Mouse (Mus musculus) adrenal gland, adult 8-10 months (tissue): ENCODE data around the gene Cfap57. TPM values are rescaled to one million over a fixed set of nuclear protein-coding genes. Genes with fewer than 3 reads are reported as not detected.

Source experiments
- DNase-seq: peaks from one replicate; pipeline ENCODE4 v3.0.0; 2022
- total RNA-seq, 4 experiments: library from RNA; stranded (reverse); gene quantifications; 2 replicates each; pipeline ENCODE4 v1.2.4; 2022

Gene Cfap57
- under 1 TPM in 2 of 4 experiments, not detected in 2; 0.06 to 0.22 TPM for total RNA-seq

GRCm38 (mm10) chr4:118620279-118620966 is at the start of gene Cfap57, which contains the start of gene Ebna1bp2:
Gene Cfap57, minus strand, starts transcription at chr4:118620777.
Gene Ebna1bp2, plus strand, starts transcription at chr4:118620799.
- peak; percentile 90 for DNase-seq

GRCm38 (mm10) chr4:118658652-118659051 is 38.1 kb upstream of the Cfap57 start, which contains the start of gene Olfr62:
Gene Olfr62, plus strand, starts transcription at chr4:118658952.
- no peak for DNase-seq

GRCm38 (mm10) chr4:118645234-118645633 is 24.7 kb upstream of the Cfap57 start:
- no peak for DNase-seq

DNA sequence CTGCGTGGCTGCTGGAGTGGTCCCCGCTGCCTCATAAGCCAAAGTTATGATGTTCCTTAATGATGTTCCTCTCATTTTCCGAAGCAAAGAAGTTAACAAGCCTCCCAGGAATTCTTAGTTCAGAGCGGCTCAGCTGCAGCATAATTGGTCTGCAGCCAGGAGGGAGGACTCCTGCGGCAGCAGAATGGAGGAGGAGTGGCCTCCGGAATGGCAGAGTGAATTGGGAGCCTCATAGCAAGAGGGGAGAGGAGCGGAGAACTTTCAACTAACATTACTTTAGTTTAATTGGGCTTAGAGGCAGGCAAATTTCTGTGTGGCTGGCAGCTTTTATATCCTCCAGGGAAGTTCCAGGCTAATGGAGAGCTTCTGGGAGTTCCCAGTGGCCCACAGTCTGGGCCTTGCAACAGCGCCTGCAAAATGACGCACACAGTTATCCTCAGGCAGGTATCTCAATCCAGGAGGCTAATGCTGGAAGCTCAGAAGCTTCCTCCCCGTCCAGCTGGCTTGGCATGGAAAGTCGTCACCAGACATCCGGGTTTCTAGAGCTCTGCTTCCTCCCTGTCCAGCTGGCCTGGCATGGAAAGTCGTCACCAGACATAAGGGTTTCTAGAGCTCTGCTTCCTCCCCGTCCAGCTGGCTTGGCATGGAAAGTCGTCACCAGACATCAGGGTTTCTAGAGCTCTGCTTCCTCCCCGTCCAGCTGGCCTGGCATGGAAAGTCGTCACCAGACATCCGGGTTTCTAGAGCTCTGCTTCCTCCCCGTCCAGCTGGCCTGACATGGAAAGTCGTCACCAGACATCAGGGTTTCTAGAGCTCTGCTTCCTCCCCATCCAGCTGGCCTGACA is 22.0 kb upstream of the Cfap57 start:
- no peak for DNase-seq

DNA sequence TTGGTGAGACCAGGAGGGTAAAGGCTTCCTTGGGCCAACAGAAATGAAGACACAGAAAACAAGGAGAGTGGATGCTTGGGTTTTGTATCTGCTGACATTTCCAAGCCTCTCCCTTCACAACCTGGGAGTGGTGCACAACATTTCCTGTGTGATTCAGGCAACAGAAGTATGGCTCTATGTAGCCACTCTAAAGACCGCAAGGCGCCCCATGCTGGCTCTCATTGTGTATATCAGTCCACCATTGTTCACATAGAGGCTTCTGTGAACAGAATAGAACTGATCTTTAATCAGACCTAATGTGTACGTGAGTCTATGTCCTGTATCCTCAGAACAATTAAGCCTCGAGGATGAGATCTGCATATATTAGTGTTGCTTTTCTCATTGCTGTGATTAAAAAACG is 9.7 kb upstream of the Cfap57 start:
- DNase-seq = no peak

DNA sequence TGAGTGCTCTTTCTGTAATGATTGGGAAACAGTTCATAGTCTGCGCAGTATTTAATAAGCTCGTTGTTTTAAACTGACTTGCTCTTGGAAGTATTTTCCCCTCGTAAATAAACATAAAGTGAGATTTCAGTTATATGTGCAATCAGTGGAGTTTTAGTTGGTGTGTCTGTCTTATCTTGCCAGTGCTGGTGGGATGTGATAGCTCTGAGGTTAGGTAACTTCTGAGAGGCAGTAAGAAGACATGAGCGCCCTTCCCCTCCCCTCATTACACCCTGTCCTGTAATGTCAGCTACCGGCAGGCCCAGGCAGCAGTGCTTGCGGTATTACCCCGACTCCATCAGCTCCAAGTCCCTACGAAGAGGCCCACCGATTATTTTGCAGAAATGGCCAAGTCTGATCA is 1.2 kb upstream of the Cfap57 start:
- DNase-seq = no peak

DNA sequence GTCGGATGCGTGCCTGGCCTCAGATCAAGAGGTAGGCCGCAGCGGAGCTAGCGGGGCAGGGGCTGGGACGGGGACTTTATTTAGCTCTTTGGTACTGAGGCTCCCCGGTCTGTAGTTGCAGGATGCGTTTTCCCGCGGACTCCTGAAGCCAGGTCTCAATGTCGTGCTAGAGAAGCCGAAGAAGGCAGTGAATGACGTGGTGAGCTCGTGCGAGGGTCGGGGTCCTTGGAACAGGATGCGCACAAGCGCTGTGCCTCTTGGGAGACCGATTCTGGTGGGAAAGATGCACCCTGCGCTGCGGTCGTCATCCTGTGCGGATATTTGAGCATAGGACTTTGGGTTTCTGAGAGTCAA is 367 bp upstream of the Cfap57 start:
- DNase-seq = no peak

DNA sequence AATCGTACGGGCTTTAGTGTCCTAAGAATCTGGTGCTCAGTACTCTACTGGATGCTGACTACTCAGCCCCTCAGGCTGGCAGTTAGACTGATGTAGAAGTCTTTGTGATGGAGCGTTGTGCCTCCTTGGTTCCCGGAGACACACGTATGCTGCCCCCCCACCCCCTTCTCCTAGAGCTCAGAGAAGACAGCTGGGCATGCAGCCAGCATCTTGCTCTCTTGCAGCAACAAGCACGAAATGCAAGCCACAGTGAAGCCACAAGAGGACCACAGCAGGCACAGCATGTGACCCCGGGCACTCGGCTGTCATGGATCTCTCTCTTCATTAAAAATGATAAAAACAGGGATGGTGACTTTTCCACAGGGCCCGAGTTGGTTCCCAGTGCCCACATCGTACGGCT is 5.2 kb downstream of the Cfap57 start:
- DNase-seq = no peak

DNA sequence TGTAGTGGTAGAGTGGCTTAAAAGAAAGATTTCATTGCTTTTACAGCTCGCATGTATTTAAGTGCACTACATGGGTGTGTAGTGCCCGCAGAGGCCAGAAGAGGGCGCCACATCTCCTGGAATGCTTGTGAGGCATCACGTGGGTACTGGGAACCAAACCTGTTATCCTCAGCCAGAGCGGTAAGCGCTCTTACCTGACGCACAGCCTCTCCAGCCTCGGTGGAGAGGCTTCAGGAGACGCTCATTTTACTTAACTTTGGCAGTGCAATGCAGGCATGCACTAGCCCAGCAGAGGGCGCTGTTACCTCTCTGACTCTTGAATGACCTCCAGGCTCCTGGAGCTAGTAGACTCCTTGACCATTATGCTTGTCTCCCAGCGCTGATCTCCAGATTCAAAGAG is 8.0 kb downstream of the Cfap57 start:
- no peak for DNase-seq

DNA sequence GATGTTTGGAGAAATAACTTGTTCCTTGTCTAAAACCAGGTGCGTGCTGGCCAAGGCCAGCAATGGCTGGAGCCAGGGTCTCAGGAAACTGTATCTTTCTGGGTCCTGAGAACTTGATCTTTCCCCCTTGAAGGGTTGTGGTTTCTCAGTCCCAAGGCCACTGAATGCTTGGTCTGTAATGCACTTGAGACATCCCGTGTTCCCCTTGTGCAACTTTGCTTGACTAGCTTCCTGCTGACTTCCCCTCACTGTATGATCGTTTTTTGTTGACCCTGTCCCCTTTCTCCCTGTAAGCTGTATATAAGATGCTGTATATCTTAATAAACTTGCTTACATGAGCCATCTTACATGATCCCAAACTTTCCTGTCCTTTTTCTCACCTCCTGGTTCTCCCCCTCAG is 10.7 kb downstream of the Cfap57 start:
- DNase-seq = no peak

GRCm38 (mm10) chr4:118604065-118604464 is 16.5 kb downstream of the Cfap57 start:
- DNase-seq = no peak

GRCm38 (mm10) chr4:118589733-118590130 is 30.8 kb downstream of the Cfap57 start:
- no peak for DNase-seq

GRCm38 (mm10) chr4:118589053-118589732 is 31.4 kb downstream of the Cfap57 start:
- DNase-seq = no peak

DNA sequence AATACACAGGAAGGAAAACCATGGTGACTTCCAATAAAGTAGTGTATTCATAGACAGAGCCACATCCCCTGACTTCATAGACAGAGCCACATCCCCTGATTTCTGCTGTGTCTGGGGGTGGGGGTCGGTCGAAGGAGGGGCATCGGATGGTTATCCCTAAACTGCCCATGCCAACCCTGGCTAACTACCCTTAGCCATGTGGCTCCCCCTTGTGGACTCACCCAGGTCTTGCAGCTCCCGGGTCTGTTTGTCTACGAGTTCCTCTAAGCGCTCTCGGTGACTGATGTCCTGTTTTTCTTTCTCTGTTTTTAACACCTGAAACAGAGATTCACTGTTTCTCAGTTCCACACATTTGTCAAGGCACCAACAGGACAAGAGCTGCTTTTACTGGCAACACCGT is 37.9 kb downstream of the Cfap57 start:
- DNase-seq = no peak

DNA sequence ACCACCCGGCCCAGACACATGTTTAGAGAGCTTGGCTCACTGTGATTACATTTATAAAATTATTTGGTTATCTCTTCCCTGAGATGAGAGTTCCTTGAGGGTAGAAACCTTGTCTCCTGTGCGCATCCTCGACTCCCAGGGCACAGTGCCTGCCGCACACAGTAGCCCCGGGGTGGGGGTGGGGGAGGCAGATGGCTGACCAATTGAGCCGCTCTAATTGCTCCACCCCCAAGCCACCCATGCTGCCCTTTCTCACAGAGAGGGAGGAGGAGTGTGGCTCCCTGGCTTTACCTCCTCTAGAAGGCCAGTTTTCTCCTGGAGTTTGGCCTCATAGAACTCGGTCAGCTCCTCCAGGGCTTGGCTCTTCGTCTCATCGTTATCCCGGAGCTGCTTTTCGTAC is 39.1 kb downstream of the Cfap57 start:
- DNase-seq = no peak

DNA sequence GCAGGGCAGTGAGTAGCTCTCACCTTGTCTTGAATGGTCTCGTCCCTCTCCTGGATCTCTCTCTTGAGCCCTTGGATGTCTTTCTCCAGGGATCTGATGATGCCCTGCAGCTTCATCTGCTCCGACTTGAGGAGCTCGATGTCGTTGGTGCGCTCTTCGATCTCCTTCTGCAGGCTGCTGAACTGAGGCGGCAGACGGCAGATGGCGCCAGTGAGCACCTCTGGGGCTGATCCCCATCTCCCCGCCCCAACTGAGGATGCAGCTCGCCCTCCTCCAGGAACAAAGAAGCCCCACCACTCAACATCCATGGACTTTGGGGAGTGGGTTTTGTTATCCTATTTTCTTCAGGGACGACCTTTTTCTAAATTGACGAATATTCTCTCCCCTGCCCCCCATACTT is 41.3 kb downstream of the Cfap57 start:
- DNase-seq = no peak

GRCm38 (mm10) chr4:118576097-118576496 is 44.5 kb downstream of the Cfap57 start:
- peak; percentile 21 for DNase-seq

DNA sequence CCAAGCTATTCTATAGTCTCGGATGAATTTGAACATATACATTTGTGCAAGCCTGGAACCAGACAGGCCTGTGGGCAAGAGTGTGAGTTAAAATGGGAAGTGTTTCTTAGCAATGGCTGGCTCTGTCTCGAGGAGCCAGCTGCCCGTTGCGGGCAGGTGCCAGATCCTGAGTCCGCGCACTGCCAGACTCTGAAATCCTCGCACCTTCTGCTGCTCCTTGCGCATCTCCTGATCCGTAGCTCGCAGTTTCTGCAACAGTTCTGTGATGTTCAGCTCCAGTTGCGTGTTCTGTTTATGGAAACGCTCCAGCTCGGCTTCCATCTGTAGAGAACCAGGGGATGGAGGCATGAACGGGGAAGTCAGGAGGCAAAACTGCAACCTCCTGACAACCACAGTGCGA is 49.1 kb downstream of the Cfap57 start:
- DNase-seq = no peak

GRCm38 (mm10) chr4:118569320-118569719 is 51.3 kb downstream of the Cfap57 start:
- no peak for DNase-seq

DNA sequence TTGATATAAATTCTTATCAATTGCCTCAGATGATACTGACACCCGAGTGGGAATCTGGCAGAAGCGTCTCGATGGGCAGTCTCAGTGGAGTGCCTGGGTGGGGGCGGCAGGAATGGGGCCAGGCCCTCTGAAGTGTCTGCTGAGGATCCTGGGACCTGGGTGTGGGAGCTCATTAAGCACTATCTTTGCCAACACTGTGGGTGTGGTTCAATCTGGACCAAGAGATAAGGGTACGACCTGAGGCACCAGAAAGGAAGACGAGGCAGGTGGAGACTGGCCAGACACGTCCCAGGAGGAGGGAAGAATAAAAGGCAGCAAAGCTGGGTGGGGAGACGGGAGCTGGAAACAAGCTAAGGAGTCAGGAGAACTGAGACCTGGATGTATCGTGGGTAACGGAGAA is 51.9 kb downstream of the Cfap57 start:
- no peak for DNase-seq

- DNase-seq = no peak
Measured at GRCm38 (mm10) chr4:118566161-118566676, 54.4 kb downstream of the Cfap57 start.

- DNase-seq = no peak
Measured at GRCm38 (mm10) chr4:118564926-118565279, 55.7 kb downstream of the Cfap57 start.
